Mouse (Mus musculus) liver, embryonic 13.5 days (tissue): ENCODE measurements around the gene Simc1. TPM values are rescaled to one million over a fixed set of nuclear protein-coding genes. Genes with fewer than 3 reads are reported as not detected.

Experiments used
- ATAC-seq: fragments of 200-750 bp; cut with Nextera tagmentation; 2 replicates; pipeline ENCODE4 v1.8.0; 2017; ENCODE audit warnings: low read depth, mild to moderate bottlenecking, moderate number of reproducible peaks, moderate library complexity
- DNase-seq: peaks from one replicate; pipeline ENCODE4 v3.0.0; 2022
- H3K27ac ChIP-seq: fragments of 300-500 bp; sonication (generic); 2 replicates; pipeline ENCODE4 v1.5.1; 2015; ENCODE audit warnings: moderate library complexity, mild to moderate bottlenecking, inconsistent platforms
- H3K27me3 ChIP-seq: fragments of 300-500 bp; sonication (generic); 2 replicates; pipeline ENCODE4 v1.6.1; 2015; ENCODE audit warnings: mild to moderate bottlenecking, inconsistent platforms
- H3K36me3 ChIP-seq: fragments of 300-500 bp; sonication (generic); 2 replicates; pipeline ENCODE4 v1.6.1; 2015; ENCODE audit warnings: mild to moderate bottlenecking, inconsistent platforms
- H3K4me1 ChIP-seq: fragments of 300-500 bp; sonication (generic); replicated peaks from 2 replicates; pipeline ENCODE4 v1.6.1; 2015; ENCODE audit warnings: inconsistent platforms
- H3K4me2 ChIP-seq: fragments of 300-500 bp; sonication (generic); 2 replicates; pipeline ENCODE4 v1.6.1; 2015; ENCODE audit warnings: inconsistent platforms, mild to moderate bottlenecking, moderate library complexity
- H3K4me3 ChIP-seq: fragments of 300-500 bp; sonication (generic); replicated peaks from 2 replicates; pipeline ENCODE4 v1.5.1; 2015; ENCODE audit warnings: mild to moderate bottlenecking, inconsistent platforms
- H3K9ac ChIP-seq: fragments of 300-500 bp; sonication (generic); 2 replicates; pipeline ENCODE4 v1.6.1; 2015; ENCODE audit warnings: mild to moderate bottlenecking, inconsistent platforms
- H3K9me3 ChIP-seq: fragments of 300-500 bp; sonication (generic); replicated peaks from 2 replicates; pipeline ENCODE4 v1.6.1; 2016; ENCODE audit warnings: inconsistent platforms
- WGBS: fragments of 180-500 bp; shearing (Covaris S2); methylation state at CpG from one replicate; pipeline ENCODE4 v1.1.7; 2015; ENCODE audit not compliant: insufficient replicate concordance; 5-methylcytosine and 5-hydroxymethylcytosine counted together
- microRNA-seq: library from miRNA; unstranded; fragments of <30 nt; microRNA quantifications from one replicate; pipeline ENCODE4, GENCODE M21; 2016
- polyA plus RNA-seq: library from polyadenylated mRNA; unstranded; fragments of >200 nt; fragmentation: Nextera tagmentation; extraction: Ambion mirVana; gene quantifications from 2 replicates; pipeline ENCODE4 v1.2.1, GENCODE M21; 2015

Simc1 gene
- polyA plus RNA-seq, 1 experiment from 2014 or later: 2.3 TPM

DNA sequence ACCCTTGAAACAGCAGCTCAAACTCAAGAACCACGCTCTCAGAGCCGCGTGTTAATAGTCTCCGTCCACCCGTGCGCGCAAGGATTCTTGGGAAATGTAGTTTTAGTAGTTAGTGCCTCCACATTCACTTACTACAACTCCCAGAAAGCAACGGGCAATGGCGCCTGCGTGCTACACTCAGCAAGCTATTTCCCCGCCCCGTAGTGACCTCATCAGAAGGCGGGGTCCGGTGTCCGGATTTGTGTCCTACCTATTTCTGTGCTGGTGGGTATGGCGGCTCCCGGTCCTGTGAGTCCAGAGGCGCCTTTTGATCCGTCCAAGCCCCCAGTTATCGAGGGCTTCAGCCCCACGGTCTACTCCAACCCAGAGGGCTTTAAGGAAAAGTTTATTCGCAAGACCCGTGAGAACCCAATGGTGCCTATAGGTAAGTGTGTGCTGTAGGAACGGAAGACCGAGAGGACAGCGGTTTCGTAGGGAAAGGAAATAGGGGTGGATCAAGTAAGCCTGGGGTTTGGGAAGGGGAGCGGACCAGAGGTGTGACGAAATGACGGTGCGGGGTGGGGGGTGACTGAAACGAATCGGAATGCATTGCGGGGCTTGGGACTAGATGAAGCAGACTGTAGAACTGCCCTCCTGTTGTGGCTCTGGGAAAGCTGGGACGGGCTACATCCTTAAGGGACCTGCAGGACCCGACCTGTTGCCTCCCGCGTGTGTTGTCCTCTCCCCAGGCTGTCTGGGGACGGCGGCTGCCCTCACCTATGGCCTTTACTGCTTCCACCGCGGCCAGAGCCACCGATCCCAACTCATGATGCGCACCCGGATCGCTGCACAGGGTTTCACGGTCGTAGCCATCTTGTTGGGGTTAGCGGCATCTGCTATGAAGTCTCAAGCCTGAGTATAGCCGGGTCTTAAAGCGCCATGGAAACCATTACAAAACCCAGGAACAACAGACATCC, 86.7 kb downstream of the Simc1 start, which contains the start of the genes Nop16 and Higd2a:
Nop16 (minus strand) TSS at position 95 of the 956 bp plus-strand sequence.
Higd2a (plus strand) TSS at position 212 of the 956 bp plus-strand sequence.
- peaks cover 53% of the 10 kb centered on the region for H3K36me3 ChIP-seq
- peak within 1 kb of the TSS; percentile 93 for H3K9ac ChIP-seq
- H3K27ac ChIP-seq: peak within 1 kb of the TSS; percentile 82
- peak within 1 kb of the TSS; percentile 75 for H3K4me2 ChIP-seq
- no peaks in the 10 kb centered on the region for H3K27me3 ChIP-seq
- DNase-seq (peak; percentile 98), ATAC-seq (peak; percentile 97)
- peaks cover 33% of the 10 kb centered on the region for H3K4me1 ChIP-seq
- H3K4me3 ChIP-seq: peak within 1 kb of the TSS; percentile 92
- WGBS: under 1% methylated on average over 51 of the region's 51 CpGs
- H3K9me3 ChIP-seq: no peaks in the 10 kb centered on the region

GRCm38 (mm10) chr13:54591776-54592356, 88.3 kb downstream of the Simc1 start:
- Histone ChIP-seq H3K27ac (peak overlapping the region; percentile 82; the same call in 1 of the 2 replicates), H3K9me3 (no peaks in the 10 kb centered on the region), H3K4me1 (peaks cover 39% of the 10 kb centered on the region), H3K4me3 (peak overlapping the region; percentile 92), H3K4me2 (peak overlapping the region; percentile 75), H3K36me3 (peaks cover 56% of the 10 kb centered on the region), H3K9ac (peak overlapping the region; percentile 93; the same call in 1 of the 2 replicates), H3K27me3 (no peaks in the 10 kb centered on the region)
- WGBS: 77% methylated on average over 8 of the region's 8 CpGs
- DNase-seq (no peak), ATAC-seq (no peak)

DNA sequence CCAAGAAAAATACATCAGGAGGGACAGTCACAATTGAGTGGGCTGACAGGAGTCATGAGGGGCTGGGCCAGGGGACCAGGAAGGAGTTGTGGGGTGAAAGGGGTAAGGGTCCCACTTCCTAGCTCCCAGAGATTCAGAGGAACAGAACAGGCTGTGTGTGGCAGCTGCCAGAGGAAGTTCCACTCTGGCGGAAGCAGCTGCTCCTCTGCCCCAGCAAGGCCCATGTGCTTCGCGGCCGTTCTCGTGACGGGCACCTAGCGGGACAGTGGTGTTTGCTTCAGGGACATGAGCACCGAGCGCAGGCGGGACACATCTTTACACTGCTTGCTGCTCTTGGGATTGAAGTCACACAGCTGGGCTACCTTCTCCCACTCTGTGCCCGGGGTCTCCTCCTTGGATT, 90.0 kb downstream of the Simc1 start:
- Histone ChIP-seq H3K4me1 (peaks cover 33% of the 10 kb centered on the region), H3K27me3 (no peaks in the 10 kb centered on the region), H3K9me3 (no peaks in the 10 kb centered on the region), H3K4me3 (no peak overlapping the region), H3K9ac (no peak overlapping the region), H3K27ac (no peak overlapping the region), H3K4me2 (no peak overlapping the region), H3K36me3 (peaks cover 56% of the 10 kb centered on the region)
- 82% methylated on average over 11 of the region's 11 CpGs for WGBS
- no peak for DNase-seq
- ATAC-seq: no peak

- Histone ChIP-seq H3K4me3 (no peak overlapping the region), H3K27me3 (no peaks in the 10 kb centered on the region), H3K27ac (no peak overlapping the region), H3K9me3 (no peaks in the 10 kb centered on the region), H3K36me3 (peaks cover 71% of the 10 kb centered on the region), H3K4me2 (no peak overlapping the region), H3K4me1 (peaks cover 21% of the 10 kb centered on the region), H3K9ac (no peak overlapping the region)
- 72% methylated on average over 8 of the region's 8 CpGs for WGBS
- DNase-seq: no peak
- no peak for ATAC-seq
These were observed 92.6 kb downstream of the Simc1 start for GRCm38 (mm10) chr13:54596107-54596690.

DNA sequence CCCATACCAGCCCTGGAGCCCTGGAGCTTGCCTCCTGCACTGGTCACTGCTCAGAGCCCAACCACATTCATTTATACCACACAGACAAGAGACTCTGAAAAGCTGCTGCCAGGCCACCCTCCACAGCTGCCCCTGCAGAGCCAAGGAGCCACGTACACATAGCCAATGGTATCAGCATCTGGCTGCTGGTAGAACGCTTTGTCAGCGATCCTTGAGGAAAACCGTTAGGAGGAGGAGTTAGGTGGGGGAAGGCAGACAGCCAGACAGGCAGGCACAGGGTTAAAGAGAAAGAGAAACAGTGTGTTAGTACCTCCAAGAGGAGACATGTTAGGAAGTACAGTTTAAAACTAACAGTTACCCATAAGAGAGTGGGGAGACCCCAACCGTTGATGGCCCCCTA, 93.3 kb downstream of the Simc1 start:
- no peak overlapping the region for H3K4me2 ChIP-seq
- peaks cover 15% of the 10 kb centered on the region for H3K4me1 ChIP-seq
- DNase-seq: no peak
- H3K4me3 ChIP-seq: no peak overlapping the region
- ATAC-seq: no peak
- H3K27me3 ChIP-seq: no peaks in the 10 kb centered on the region
- no peak overlapping the region for H3K27ac ChIP-seq
- H3K9me3 ChIP-seq: no peaks in the 10 kb centered on the region
- 70% methylated on average over 5 of the region's 5 CpGs for WGBS
- H3K36me3 ChIP-seq: peaks cover 72% of the 10 kb centered on the region
- H3K9ac ChIP-seq: no peak overlapping the region

GRCm38 (mm10) chr13:54598622-54599143, 95.1 kb downstream of the Simc1 start:
- no peak for ATAC-seq
- no peak overlapping the region for H3K4me2 ChIP-seq
- no peak overlapping the region for H3K4me3 ChIP-seq
- 0 out of 2 replicates have a peak, but pooled peaks cover 6% of the 10 kb centered on the region for H3K4me1 ChIP-seq
- no peak overlapping the region for H3K27ac ChIP-seq
- H3K36me3 ChIP-seq: peaks cover 68% of the 10 kb centered on the region
- no peak overlapping the region for H3K9ac ChIP-seq
- no peaks in the 10 kb centered on the region for H3K27me3 ChIP-seq
- no peaks in the 10 kb centered on the region for H3K9me3 ChIP-seq
- no peak for DNase-seq
- 88% methylated on average over 12 of the region's 12 CpGs for WGBS

Small RNA genes within 50 kb of the gene (microRNA-seq; reads per million reads assigned to microRNA genes)
- gene Gm24195: not detected

Other genes with a start within 250 kb of the Simc1 start
- gene Cplx2, start 132.4 kb upstream of the Simc1 start, polyA plus RNA-seq: 0.23 and 0.30 TPM in 2 replicates
- 67.5 and 69.2 TPM in 2 replicates for gene Thoc3, start 34.9 kb upstream of the Simc1 start, polyA plus RNA-seq
- 53.0 and 60.1 TPM in 2 replicates for gene 4833439L19Rik, start 61.7 kb downstream of the Simc1 start, polyA plus RNA-seq
- gene Arl10, start 71.2 kb downstream of the Simc1 start, polyA plus RNA-seq: 9.0 and 9.2 TPM in 2 replicates
- gene Nop16, start 86.3 kb downstream of the Simc1 start, polyA plus RNA-seq: 74.9 and 84.5 TPM in 2 replicates
- 117 and 118 TPM in 2 replicates for gene Higd2a, start 86.4 kb downstream of the Simc1 start, polyA plus RNA-seq
- gene Cltb, start 107.6 kb downstream of the Simc1 start, polyA plus RNA-seq: 51.0 and 54.2 TPM in 2 replicates
- gene Faf2, start 118.0 kb downstream of the Simc1 start, polyA plus RNA-seq: 30.5 and 33.9 TPM in 2 replicates
- 23.8 and 24.5 TPM in 2 replicates for gene Rnf44, start 190.1 kb downstream of the Simc1 start, polyA plus RNA-seq
- 7.8 and 10.5 TPM in 2 replicates for gene Cdhr2, start 197.7 kb downstream of the Simc1 start, polyA plus RNA-seq
- 0.02 and 0.05 TPM in 2 replicates for gene Gprin1, start 246.1 kb downstream of the Simc1 start, polyA plus RNA-seq